Comparison of ENCODE assay signal across 8 mouse cellular contexts in the genomic region with DNA sequence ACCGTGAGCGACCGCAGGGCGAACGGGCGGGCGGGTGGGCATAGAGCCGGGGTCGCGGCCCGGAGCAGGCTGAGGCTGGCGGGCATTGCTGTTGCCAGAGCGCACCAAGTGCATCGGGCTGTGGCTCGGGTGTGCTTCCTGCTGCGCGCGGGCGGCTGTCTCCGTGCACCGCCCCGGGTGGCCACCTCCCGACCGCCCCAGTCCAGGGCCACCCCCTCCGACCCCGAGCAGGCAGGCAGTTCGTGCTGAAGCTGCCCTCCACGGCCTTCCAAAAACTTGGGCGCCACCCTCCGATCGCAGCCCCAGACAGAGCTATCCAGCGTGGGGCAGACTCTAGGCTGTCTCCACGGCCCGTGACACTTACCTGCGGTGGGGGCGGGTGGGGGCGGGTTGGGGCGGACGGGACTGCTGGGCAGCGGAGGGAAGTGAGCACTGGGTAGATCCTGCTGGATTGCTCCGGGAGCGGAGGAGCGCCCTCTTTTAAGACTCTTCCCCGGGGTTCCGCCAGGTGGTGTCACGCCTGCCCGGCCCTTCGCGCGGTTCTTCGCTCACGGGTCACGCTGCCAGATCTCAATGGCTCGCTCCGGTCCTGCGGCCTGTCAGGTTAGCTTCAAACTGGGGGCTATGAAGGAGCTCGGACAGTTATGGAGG. TPM values are rescaled to one million over a fixed set of nuclear protein-coding genes. Genes with fewer than 3 reads are reported as not detected.
DNase-seq lines count a peak whose midpoint lies in the region; ATAC-seq and TF ChIP-seq lines count a peak whose summit lies in the region.

No protein-coding gene starts in this region.

- no peak for TF ChIP-seq EP300 in heart, adult 2 months (IDR thresholded peaks at IDR 0.05; ENCODE audit: insufficient read depth, low read depth, low read length)

- H3K79me2 ChIP-seq in heart, adult 2 months (replicated peaks; ENCODE audit: control insufficient read depth, insufficient read depth, low read length): no peaks in the 10 kb centered on the region

- intact Hi-C loops in heart, adult 2 months (cut with DNase I): no loop called here

- H3K4me3 ChIP-seq in megakaryocyte, embryonic 14.5 days (replicated peaks): peak overlapping the region; percentile 74
- H3K4me3 ChIP-seq in heart, adult 2 months: peak overlapping the region; percentile 66
- H3K4me3 ChIP-seq in lung, embryonic 16.5 days (ENCODE audit: low read length): peak overlapping the region; percentile 55
- H3K4me3 ChIP-seq in stomach, embryonic 15.5 days (replicated peaks): peak overlapping the region; percentile 53

- peaks cover 90% of the 10 kb centered on the region for H3K27me3 ChIP-seq in megakaryocyte, embryonic 14.5 days (replicated peaks)
- H3K27me3 ChIP-seq in heart, adult 2 months (ENCODE audit: control insufficient read depth, insufficient read depth, low read length): no peaks in the 10 kb centered on the region
- peaks cover 55% of the 10 kb centered on the region for H3K27me3 ChIP-seq in lung, embryonic 16.5 days (ENCODE audit: control insufficient read depth, insufficient read depth, low read depth, low read length)
- peaks cover 35% of the 10 kb centered on the region for H3K27me3 ChIP-seq in stomach, embryonic 15.5 days (replicated peaks)

- H3K36me3 ChIP-seq in megakaryocyte, embryonic 14.5 days (replicated peaks; ENCODE audit: low read length): no peaks in the 10 kb centered on the region
- no peaks in the 10 kb centered on the region for H3K36me3 ChIP-seq in heart, adult 2 months (ENCODE audit: control insufficient read depth, insufficient read depth, low read length)
- no peaks in the 10 kb centered on the region for H3K36me3 ChIP-seq in lung, embryonic 16.5 days (ENCODE audit: control insufficient read depth, insufficient read depth, low read length)
- H3K36me3 ChIP-seq in stomach, embryonic 15.5 days: no peaks in the 10 kb centered on the region

- no peak for TF ChIP-seq POLR2A in heart, adult 2 months (IDR thresholded peaks at IDR 0.05; ENCODE audit: insufficient read depth, low read depth, low read length)

- peak; percentile 42 for DNase-seq in cerebellum, adult 9-11 months
- peak; percentile 66 to 68 for DNase-seq in heart, adult 2 months
- DNase-seq in kidney, adult 18-20 months: peak; percentile 79
- no peak for DNase-seq in spleen, postnatal 14 days (ENCODE audit: low spot score in 2 of 2)

- H3K9ac ChIP-seq in heart, adult 2 months (ENCODE audit: low read depth, low read length): peak overlapping the region; percentile 53
- H3K9ac ChIP-seq in lung, embryonic 16.5 days (ENCODE audit: low read length): peak overlapping the region; percentile 64
- peak overlapping the region; percentile 43 for H3K9ac ChIP-seq in stomach, embryonic 15.5 days

- H3K27ac ChIP-seq in heart, adult 2 months: peak overlapping the region; percentile 4; the same call in 1 of the 2 replicates
- no peak overlapping the region for H3K27ac ChIP-seq in lung, embryonic 16.5 days (ENCODE audit: low read length)
- no peak overlapping the region for H3K27ac ChIP-seq in stomach, embryonic 15.5 days

- H3K9me3 ChIP-seq in megakaryocyte, embryonic 14.5 days: peaks cover 10% of the 10 kb centered on the region; the same call in 1 of the 2 replicates
- 0 out of 2 replicates have a peak, but pooled peaks cover 2% of the 10 kb centered on the region for H3K9me3 ChIP-seq in lung, embryonic 16.5 days (ENCODE audit: control insufficient read depth, low read length)
- no peaks in the 10 kb centered on the region for H3K9me3 ChIP-seq in stomach, embryonic 15.5 days

- TF ChIP-seq CTCF in heart, adult 2 months (IDR thresholded peaks at IDR 0.05): peak; percentile 62

- WGBS in heart, adult 2 months: 2% methylated on average over 57 of the region's 57 CpGs
- under 1% methylated on average over 51 of the region's 57 CpGs for whole genome bisulfite sequencing in lung, embryonic 16.5 days
- 1% methylated on average over 53 of the region's 57 CpGs for WGBS in stomach, embryonic 15.5 days

- no peak for ATAC-seq in megakaryocyte, adult 5-6 weeks (ENCODE audit: poor library complexity, severe bottlenecking)
- ATAC-seq in lung, embryonic 16.5 days (ENCODE audit: low read depth): peak; percentile 73
- peak; percentile 68 for ATAC-seq in stomach, embryonic 15.5 days (ENCODE audit: insufficient read depth, low FRiP score, low read depth)

- peak overlapping the region; percentile 98 for H3K4me2 ChIP-seq in lung, embryonic 16.5 days (ENCODE audit: low read depth, low read length)
- H3K4me2 ChIP-seq in stomach, embryonic 15.5 days: peak overlapping the region; percentile 97

- peaks cover 15% of the 10 kb centered on the region for H3K4me1 ChIP-seq in megakaryocyte, embryonic 14.5 days
- no peaks in the 10 kb centered on the region; the same call in 1 of the 2 replicates for H3K4me1 ChIP-seq in heart, adult 2 months (ENCODE audit: control insufficient read depth, insufficient read depth, low read length)
- peaks cover 21% of the 10 kb centered on the region for H3K4me1 ChIP-seq in lung, embryonic 16.5 days (replicated peaks; ENCODE audit: control insufficient read depth, insufficient read depth, low read length)
- H3K4me1 ChIP-seq in stomach, embryonic 15.5 days: peaks cover 17% of the 10 kb centered on the region

RNA-seq across cellular contexts. Expression of a gene that starts 0.5 kb away (rescaled TPM):
- 0.19 and 0.28 TPM in 2 replicates for polyA plus RNA-seq in megakaryocyte, embryonic 14.5 days (2012; ENCODE audit: insufficient read depth, low replicate concordance)
- total RNA-seq in megakaryocyte, adult 5-6 weeks (2015): not detected in 2 replicates
- 0.08 TPM in 1 of 2 replicates, not detected in the other for total RNA-seq in megakaryocyte, adult 5-6 weeks (2017)
- total RNA-seq in heart, adult 2 months (2021): 10 to 100 TPM; 55.1 to 70.5 TPM
- 32.4 and 35.4 TPM in 2 replicates for polyA plus RNA-seq in heart, adult 2 months (2012; rRNA removed)
- polyA plus RNA-seq in lung, embryonic 16.5 days (2015; fragmentation: Nextera tagmentation; extraction: Ambion mirVana): 1.7 and 1.9 TPM in 2 replicates
- polyA plus RNA-seq in stomach, embryonic 15.5 days (2015; fragmentation: Nextera tagmentation; extraction: Ambion mirVana): 16.1 and 18.7 TPM in 2 replicates

RNA-seq across cellular contexts. Expression of a gene that starts 31.8 kb away (rescaled TPM):
- polyA plus RNA-seq in megakaryocyte, embryonic 14.5 days (2012; ENCODE audit: insufficient read depth, low replicate concordance): 5.8 and 9.5 TPM in 2 replicates
- total RNA-seq in megakaryocyte, adult 5-6 weeks (2015): 55.3 and 61.8 TPM in 2 replicates
- total RNA-seq in megakaryocyte, adult 5-6 weeks (2017): 37.0 and 40.8 TPM in 2 replicates
- 1 to 10 TPM in 1 of 2 experiments, under 1 TPM in 1; 0.84 to 1.3 TPM for total RNA-seq in heart, adult 2 months (2021)
- 1.4 and 2.9 TPM in 2 replicates for polyA plus RNA-seq in heart, adult 2 months (2012; rRNA removed)
- 0.55 and 0.67 TPM in 2 replicates for polyA plus RNA-seq in lung, embryonic 16.5 days (2015; fragmentation: Nextera tagmentation; extraction: Ambion mirVana)
- 0.54 and 0.76 TPM in 2 replicates for polyA plus RNA-seq in stomach, embryonic 15.5 days (2015; fragmentation: Nextera tagmentation; extraction: Ambion mirVana)

Comparison
In these comparisons a context has a peak if more than half of its experiments do, and no peak if none do; other contexts are left out.
1. DNase-seq: peak in cerebellum, adult 9-11 months (single experiment), heart, adult 2 months (2 of 2) and kidney, adult 18-20 months (single experiment); none in spleen, postnatal 14 days (0 of 2).
2. Peak in every context shown above with its lines, with median percentiles within 50 percentile points of each other: H3K4me3 ChIP-seq and H3K9ac ChIP-seq.